Mouse (Mus musculus): Measurements from ENCODE around the gene Dennd5b. TPM values are rescaled to one million over a fixed set of nuclear protein-coding genes. Genes with fewer than 3 reads are reported as not detected.

The Dennd5b gene
- total and polyA plus RNA-seq, 3 experiments = 0.65 to 1.3 TPM; not detected in 1

DNA sequence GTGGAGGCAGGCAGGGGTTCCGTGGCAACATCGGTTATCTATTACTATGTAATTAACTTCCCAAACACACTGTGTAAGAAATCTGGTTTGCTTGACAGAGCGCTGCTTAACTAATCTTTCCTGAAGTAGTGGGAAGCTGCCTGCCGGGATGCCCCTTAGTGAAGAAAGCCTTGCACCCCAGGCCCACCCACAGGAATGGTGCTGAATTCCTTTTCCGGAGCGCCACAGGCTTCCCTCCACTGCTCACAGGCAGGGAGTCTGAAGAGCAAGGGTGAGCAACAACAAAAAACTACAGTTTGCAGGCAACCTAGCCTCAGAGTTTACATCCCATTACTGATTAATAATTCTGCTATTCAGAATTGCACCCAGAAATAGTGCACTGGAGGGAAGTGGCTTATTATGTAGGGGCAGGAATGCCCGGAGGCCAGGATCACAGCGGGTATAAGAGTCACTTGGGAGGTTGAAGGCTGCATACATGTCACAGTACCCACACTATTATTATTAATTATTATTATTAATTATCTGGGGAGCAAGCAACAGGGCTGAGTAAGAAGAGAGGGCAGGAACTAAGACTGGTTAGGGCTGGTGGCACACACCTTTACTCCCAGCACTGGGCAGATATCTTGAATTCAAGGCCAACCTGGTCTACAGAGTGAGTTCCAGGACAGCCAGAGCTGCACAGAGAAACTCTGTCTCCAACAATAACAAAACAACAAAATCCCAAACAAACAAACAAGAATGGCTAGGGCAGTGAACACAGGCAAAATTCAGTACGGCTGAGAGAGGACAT is 129.2 kb downstream of the Dennd5b start:
- H3K27me3 ChIP-seq (ENCODE audit: control insufficient read depth in 1 of 2, insufficient read depth in 2 of 2, low read length in 2 of 2) = peaks cover 0 to 3% of the 10 kb centered on the region in 2 experiments; a peak in 2 of 4 replicates
- H3K4me1 ChIP-seq (ENCODE audit: control insufficient read depth in 1 of 2, insufficient read depth in 2 of 2, low read length in 2 of 2) = no peaks in the 10 kb centered on the region
- no peak overlapping the region for H3K9ac ChIP-seq (ENCODE audit: control insufficient read depth, low read depth, low read length, poor library complexity, severe bottlenecking)
- DNase-seq (ENCODE audit: low read depth, low spot score) = no peak
- H3K4me3 ChIP-seq (ENCODE audit: control insufficient read depth in 1 of 2, insufficient read depth in 1 of 2, low read depth in 2 of 2, low read length in 2 of 2) = no peak overlapping the region
- H3K27ac ChIP-seq (ENCODE audit: control insufficient read depth, low read depth, low read length) = no peak overlapping the region
- no peaks in the 10 kb centered on the region for H3K79me2 ChIP-seq (ENCODE audit: control insufficient read depth, insufficient read depth, low read length, poor library complexity)
- TF ChIP-seq CHD2 (IDR thresholded peaks at IDR 0.05; ENCODE audit: low read length) = no peak
- no peak for TF ChIP-seq RAD21 (IDR thresholded peaks at IDR 0.05; ENCODE audit: low read depth, low read length)
- TF ChIP-seq ZC3H11A (IDR thresholded peaks at IDR 0.05; ENCODE audit: low read depth, low read length) = no peak
- no peak for TF ChIP-seq GATA1 (IDR thresholded peaks at IDR 0.05; ENCODE audit: low read depth, low read length)
- TF ChIP-seq MAZ (IDR thresholded peaks at IDR 0.05; ENCODE audit: low read depth, low read length) = no peak
- no peak for TF ChIP-seq BHLHE40 (IDR thresholded peaks at IDR 0.05; ENCODE audit: borderline replicate concordance, low read depth, low read length)
- no peak for TF ChIP-seq MAX (IDR thresholded peaks at IDR 0.05; ENCODE audit: low read length)
- TF ChIP-seq CHD1 (IDR thresholded peaks at IDR 0.05; ENCODE audit: low read depth, low read length) = no peak
- no peak for TF ChIP-seq MEF2A (IDR thresholded peaks at IDR 0.05; ENCODE audit: extremely low read depth, insufficient replicate concordance, low read depth, low read length, poor library complexity, severe bottlenecking)
- no peaks in the 10 kb centered on the region for H3K36me3 ChIP-seq (ENCODE audit: control insufficient read depth in 1 of 2, insufficient read depth in 2 of 2, low read length in 2 of 2)
- no peaks in the 10 kb centered on the region for H3K9me3 ChIP-seq (replicated peaks; ENCODE audit: insufficient read depth, low read length)

GRCm38 (mm10) chr6:148971385-148971940 is 130.0 kb downstream of the Dennd5b start:
- no peaks in the 10 kb centered on the region for H3K4me1 ChIP-seq (ENCODE audit: control insufficient read depth in 1 of 2, insufficient read depth in 2 of 2, low read length in 2 of 2)
- H3K9me3 ChIP-seq (replicated peaks; ENCODE audit: insufficient read depth, low read length) = no peaks in the 10 kb centered on the region
- DNase-seq (ENCODE audit: low read depth, low spot score) = no peak
- H3K27me3 ChIP-seq (ENCODE audit: control insufficient read depth in 1 of 2, insufficient read depth in 2 of 2, low read length in 2 of 2) = peaks cover 0 to 5% of the 10 kb centered on the region in 2 experiments; a peak in 3 of 4 replicates
- no peak overlapping the region for H3K9ac ChIP-seq (ENCODE audit: control insufficient read depth, low read depth, low read length, poor library complexity, severe bottlenecking)
- no peak for TF ChIP-seq ZNF384 (IDR thresholded peaks at IDR 0.05; ENCODE audit: low read depth, low read length)
- TF ChIP-seq CTCF (IDR thresholded peaks at IDR 0.05 in 2 of 3, conservative IDR thresholded peaks at IDR 0.05 in 1 of 3; ENCODE audit: control insufficient read depth in 1 of 3, insufficient read depth in 1 of 3, low read depth in 2 of 3, low read length in 3 of 3, poor library complexity in 1 of 3, severe bottlenecking in 1 of 3) = no peak
- TF ChIP-seq ZMIZ1 (IDR thresholded peaks at IDR 0.05; ENCODE audit: low read depth, low read length) = no peak
- no peak for TF ChIP-seq HCFC1 (IDR thresholded peaks at IDR 0.05; ENCODE audit: low read depth, low read length)
- no peak for TF ChIP-seq GABPA (IDR thresholded peaks at IDR 0.05; ENCODE audit: low read depth, low read length)
- TF ChIP-seq USF1 (IDR thresholded peaks at IDR 0.05; ENCODE audit: low read depth, low read length) = no peak
- no peak for TF ChIP-seq MAX (IDR thresholded peaks at IDR 0.05; ENCODE audit: low read length)
- no peak for TF ChIP-seq SMC3 (IDR thresholded peaks at IDR 0.05; ENCODE audit: low read depth, low read length)
- TF ChIP-seq KAT2A (conservative IDR thresholded peaks at IDR 0.05; ENCODE audit: low read depth, low read length) = no peak
- TF ChIP-seq MEF2A (IDR thresholded peaks at IDR 0.05; ENCODE audit: extremely low read depth, insufficient replicate concordance, low read depth, low read length, poor library complexity, severe bottlenecking) = no peak
- TF ChIP-seq RAD21 (IDR thresholded peaks at IDR 0.05; ENCODE audit: low read depth, low read length) = no peak
- no peak for TF ChIP-seq TBP (IDR thresholded peaks at IDR 0.05; ENCODE audit: low read depth, low read length)
- no peak for TF ChIP-seq MAZ (IDR thresholded peaks at IDR 0.05; ENCODE audit: low read depth, low read length)
- no peak for TF ChIP-seq NRF1 (IDR thresholded peaks at IDR 0.05; ENCODE audit: insufficient read depth, low read depth, low read length, poor library complexity, severe bottlenecking)
- no peak for TF ChIP-seq BHLHE40 (IDR thresholded peaks at IDR 0.05; ENCODE audit: borderline replicate concordance, low read depth, low read length)
- TF ChIP-seq ZC3H11A (IDR thresholded peaks at IDR 0.05; ENCODE audit: low read depth, low read length) = no peak
- no peak overlapping the region for H3K27ac ChIP-seq (ENCODE audit: control insufficient read depth, low read depth, low read length)
- H3K79me2 ChIP-seq (ENCODE audit: control insufficient read depth, insufficient read depth, low read length, poor library complexity) = no peaks in the 10 kb centered on the region
- no peak overlapping the region for H3K4me3 ChIP-seq (ENCODE audit: control insufficient read depth in 1 of 2, insufficient read depth in 1 of 2, low read depth in 2 of 2, low read length in 2 of 2)
- H3K36me3 ChIP-seq (ENCODE audit: control insufficient read depth in 1 of 2, insufficient read depth in 2 of 2, low read length in 2 of 2) = no peaks in the 10 kb centered on the region

Data from MEL (cell line).